Mouse (Mus musculus) heart, postnatal 0 days (tissue): Measurements from ENCODE around the gene Kmt2a. TPM values are rescaled to one million over a fixed set of nuclear protein-coding genes. Genes with fewer than 3 reads are reported as not detected.

Experiments
- ATAC-seq: fragments of 200-750 bp; cut with Nextera tagmentation; 2 replicates; pipeline ENCODE4 v1.8.0; 2017; ENCODE audit warnings: low read depth, moderate number of reproducible peaks, moderate library complexity; ENCODE audit not compliant: insufficient read depth
- DNase-seq: peaks from one replicate; pipeline ENCODE4 v3.0.0-alpha.2; 2016; ENCODE audit warnings: low spot score
- H3K27ac ChIP-seq: fragments of 300-500 bp; sonication (generic); 2 replicates; pipeline ENCODE4 v1.5.1; 2014; ENCODE audit warnings: low read depth, mild to moderate bottlenecking
- H3K27me3 ChIP-seq: fragments of 300-500 bp; sonication (generic); 2 replicates; pipeline ENCODE4 v1.6.1; 2014; ENCODE audit warnings: low read length, mixed read lengths; ENCODE audit not compliant: control insufficient read depth, insufficient read depth
- H3K36me3 ChIP-seq: fragments of 300-500 bp; sonication (generic); replicated peaks from 2 replicates; pipeline ENCODE4 v1.6.1; 2014; ENCODE audit warnings: low read length, mixed read lengths; ENCODE audit not compliant: control insufficient read depth, insufficient read depth
- H3K4me1 ChIP-seq: fragments of 300-500 bp; sonication (generic); 2 replicates; pipeline ENCODE4 v1.6.1; 2014; ENCODE audit warnings: antibody characterized with exemption; ENCODE audit not compliant: control insufficient read depth, insufficient read depth
- H3K4me2 ChIP-seq: fragments of 300-500 bp; sonication (generic); 2 replicates; pipeline ENCODE4 v1.6.1; 2014; ENCODE audit warnings: low read depth, mild to moderate bottlenecking, low read length, moderate library complexity
- H3K4me3 ChIP-seq: fragments of 300-500 bp; sonication (generic); 2 replicates; pipeline ENCODE4 v1.5.1; 2014; ENCODE audit warnings: low read depth, low read length
- H3K9ac ChIP-seq: fragments of 300-500 bp; sonication (generic); replicated peaks from 2 replicates; pipeline ENCODE4 v1.6.1; 2014; ENCODE audit warnings: low read depth, low read length, mixed read lengths
- H3K9me3 ChIP-seq: fragments of 300-500 bp; sonication (generic); replicated peaks from 2 replicates; pipeline ENCODE4 v1.6.1; 2016; ENCODE audit warnings: low read length; ENCODE audit not compliant: control insufficient read depth
- CTCF ChIP-seq: IDR thresholded peaks from 2 replicates; pipeline ENCODE4 v1.5.1; 2016; ENCODE audit warnings: antibody characterized with exemption, control low read depth, low read depth
- EP300 ChIP-seq: IDR thresholded peaks from 2 replicates; pipeline ENCODE4 v1.6.1; 2016; ENCODE audit warnings: antibody characterized with exemption, low read depth
- WGBS: fragments of 180-500 bp; shearing (Covaris S2); extraction: QIAGEN DNeasy Blood & Tissue Kit; methylation state at CpG from one replicate; pipeline ENCODE4 v1.1.7; 2014; 5-methylcytosine and 5-hydroxymethylcytosine counted together
- polyA plus RNA-seq: library from polyadenylated mRNA; unstranded; fragments of >200 nt; fragmentation: Nextera tagmentation; extraction: Ambion mirVana; gene quantifications from 2 replicates; pipeline ENCODE4 v1.2.1, GENCODE M21; 2015
- total RNA-seq: library from RNA; depleted of rRNA; stranded (reverse); fragments of >200 nt; gene quantifications from 2 replicates; pipeline ENCODE4 v1.2.3, GENCODE M21; 2014; ENCODE audit warnings: low replicate concordance

Gene Kmt2a
- total and polyA plus RNA-seq, 2 experiments from 2014 or later = 4.2 to 7.8 TPM

DNA sequence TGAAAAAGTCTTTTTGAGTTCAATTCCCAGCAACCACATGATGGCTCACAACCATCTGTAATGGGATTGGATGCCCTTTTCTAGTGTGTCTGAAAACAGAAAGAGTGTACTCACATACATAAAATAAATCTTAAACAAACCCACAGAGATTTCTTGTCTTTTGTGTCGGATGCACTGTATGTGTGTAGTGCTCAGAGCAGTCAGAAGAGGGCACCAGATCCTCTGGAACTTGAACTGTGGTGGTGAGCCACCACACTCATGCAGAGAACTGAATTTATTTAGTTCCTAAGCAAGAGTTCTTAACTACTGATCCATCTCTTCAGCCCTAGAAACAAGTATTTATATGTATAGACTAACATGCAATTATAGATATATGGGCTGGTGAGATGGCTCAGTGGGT, 35.1 kb upstream of the Kmt2a start:
- Histone ChIP-seq H3K27ac (no peak overlapping the region), H3K27me3 (no peaks in the 10 kb centered on the region), H3K4me1 (0 out of 2 replicates have a peak, but pooled peaks cover 10% of the 10 kb centered on the region), H3K4me3 (no peak overlapping the region), H3K9me3 (no peaks in the 10 kb centered on the region), H3K36me3 (peaks cover 20% of the 10 kb centered on the region), H3K9ac (no peak overlapping the region), H3K4me2 (no peak overlapping the region)
- TF ChIP-seq EP300 (no peak), CTCF (peak; percentile 52)
- no peak for ATAC-seq
- peak; percentile 39 for DNase-seq
- 47% methylated on average over 1 of the region's 1 CpGs for WGBS

DNA sequence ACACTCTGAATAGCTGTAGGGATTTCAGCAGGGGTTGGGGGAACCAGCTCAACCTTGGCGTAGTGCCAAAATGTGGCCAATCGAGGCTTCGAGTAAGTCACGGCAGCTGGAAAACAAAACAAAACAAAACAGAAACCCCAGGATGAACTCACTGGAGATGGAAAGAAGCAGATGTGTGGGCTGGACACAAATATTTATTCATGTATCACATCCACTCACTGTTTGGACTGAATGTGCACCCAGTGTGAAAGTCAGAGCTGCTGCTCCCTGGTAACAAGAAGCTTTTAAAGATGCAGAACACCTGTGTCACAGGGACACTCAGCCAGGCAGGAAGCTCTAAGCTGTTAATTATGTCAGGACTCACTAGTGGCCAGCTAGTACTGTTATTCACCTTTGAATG, 33.6 kb upstream of the Kmt2a start:
- Histone ChIP-seq H3K27me3 (no peaks in the 10 kb centered on the region), H3K9ac (no peak overlapping the region), H3K4me2 (no peak overlapping the region), H3K4me3 (no peak overlapping the region), H3K9me3 (no peaks in the 10 kb centered on the region), H3K4me1 (0 out of 2 replicates have a peak, but pooled peaks cover 10% of the 10 kb centered on the region), H3K27ac (no peak overlapping the region), H3K36me3 (peaks cover 32% of the 10 kb centered on the region)
- TF ChIP-seq CTCF = no peak
- ATAC-seq (no peak), DNase-seq (no peak)
- WGBS = 18% methylated on average over 4 of the region's 4 CpGs

DNA sequence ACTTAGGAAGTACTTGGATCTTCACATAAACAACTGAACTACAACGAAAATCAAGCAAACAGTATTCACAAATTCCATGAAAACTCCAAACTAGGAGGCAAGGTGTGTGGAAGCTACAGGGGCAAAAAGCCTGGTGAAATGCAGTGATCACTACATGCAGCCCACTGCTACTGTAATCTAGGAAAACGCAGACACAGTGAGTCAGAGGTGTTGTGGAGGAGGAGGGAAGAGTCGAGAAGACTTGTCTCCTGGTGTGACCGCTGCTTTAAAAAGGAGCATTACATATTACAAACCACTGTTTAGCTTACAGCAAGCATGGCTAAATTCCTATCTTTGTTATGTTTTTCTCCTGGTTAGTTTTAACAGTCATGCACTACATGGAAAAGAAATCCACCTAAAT, 30.3 kb upstream of the Kmt2a start:
- 89% methylated on average over 4 of the region's 4 CpGs for WGBS
- TF ChIP-seq CTCF (no peak), EP300 (no peak)
- no peak for ATAC-seq

DNA sequence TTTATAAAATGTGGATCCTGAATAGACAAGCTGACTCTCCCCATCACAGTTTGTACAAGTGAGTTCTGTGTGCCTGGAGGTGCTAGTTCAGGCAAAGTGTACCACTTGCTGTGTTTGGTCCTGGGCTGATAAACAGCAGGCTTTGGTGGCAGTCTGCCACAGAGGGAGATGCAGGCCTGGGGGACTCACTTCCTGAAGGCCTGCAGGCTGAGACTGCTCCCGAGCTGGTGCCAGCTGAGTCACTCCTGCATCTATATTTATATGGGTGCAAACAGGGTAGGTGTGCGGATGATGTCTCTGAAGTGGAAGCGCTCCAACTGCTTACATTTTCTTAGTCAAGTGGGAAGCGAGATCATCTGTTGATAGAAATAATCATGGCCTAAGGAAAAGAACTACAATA, 24.5 kb upstream of the Kmt2a start:
- peak overlapping the region; percentile 44 for H3K4me2 ChIP-seq
- peak overlapping the region; percentile 76 for H3K27ac ChIP-seq
- H3K4me3 ChIP-seq = peak overlapping the region; percentile 23

More for the DNA sequence above, 30.3 kb upstream of the Kmt2a start:
- no peak overlapping the region for H3K9ac ChIP-seq
- peaks cover 32% of the 10 kb centered on the region for H3K36me3 ChIP-seq
- H3K4me1 ChIP-seq = peaks cover 8% of the 10 kb centered on the region; the same call in 1 of the 2 replicates
- no peak for DNase-seq
- H3K9me3 ChIP-seq = no peaks in the 10 kb centered on the region
- H3K27ac ChIP-seq = no peak overlapping the region
- H3K4me2 ChIP-seq = no peak overlapping the region
- H3K27me3 ChIP-seq = no peaks in the 10 kb centered on the region
- H3K4me3 ChIP-seq = no peak overlapping the region

DNA sequence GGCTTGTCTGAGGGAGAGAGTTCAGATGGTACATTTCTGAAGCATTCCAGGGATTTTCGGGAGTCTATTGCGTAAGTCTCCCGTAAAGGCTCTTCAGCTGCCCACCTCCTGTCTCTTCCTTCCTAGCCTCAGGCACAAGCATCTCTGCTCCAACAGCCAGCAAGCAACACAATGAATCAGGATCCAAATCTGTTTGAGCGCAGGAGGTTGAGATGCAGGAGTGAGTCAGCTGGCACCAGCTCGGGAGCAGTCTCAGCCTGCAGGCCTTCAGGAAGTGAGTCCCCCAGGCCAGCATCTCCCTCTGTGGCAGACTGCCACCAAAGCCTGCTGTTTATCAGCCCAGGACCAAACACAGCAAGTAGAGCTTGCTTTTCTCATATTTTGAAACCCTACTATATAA, 23.9 kb upstream of the Kmt2a start:
- peak; percentile 77 for ATAC-seq
- Histone ChIP-seq H3K27ac (peak overlapping the region; percentile 76), H3K36me3 (0 out of 2 replicates have a peak, but pooled peaks cover under 1% of the 10 kb centered on the region), H3K9ac (no peak overlapping the region), H3K27me3 (no peaks in the 10 kb centered on the region), H3K4me1 (peaks cover 24% of the 10 kb centered on the region), H3K4me2 (no peak overlapping the region), H3K4me3 (no peak overlapping the region), H3K9me3 (no peaks in the 10 kb centered on the region)
- 25% methylated on average over 5 of the region's 5 CpGs for WGBS
- peak; percentile 48 for DNase-seq
- TF ChIP-seq EP300 = no peak
- TF ChIP-seq CTCF = no peak

More for the DNA sequence above, 24.5 kb upstream of the Kmt2a start:
- TF ChIP-seq EP300 (peak; percentile 50; the same call in 1 of the 2 replicates), CTCF (0 out of 2 replicates have a peak, but pooled peaks have one; percentile 0)
- peaks cover 6% of the 10 kb centered on the region for H3K36me3 ChIP-seq
- WGBS = 9% methylated on average over 4 of the region's 4 CpGs
- H3K9ac ChIP-seq = no peak overlapping the region
- DNase-seq = peak; percentile 71
- no peaks in the 10 kb centered on the region for H3K27me3 ChIP-seq
- ATAC-seq = peak; percentile 92
- no peaks in the 10 kb centered on the region for H3K9me3 ChIP-seq
- peaks cover 24% of the 10 kb centered on the region for H3K4me1 ChIP-seq

DNA sequence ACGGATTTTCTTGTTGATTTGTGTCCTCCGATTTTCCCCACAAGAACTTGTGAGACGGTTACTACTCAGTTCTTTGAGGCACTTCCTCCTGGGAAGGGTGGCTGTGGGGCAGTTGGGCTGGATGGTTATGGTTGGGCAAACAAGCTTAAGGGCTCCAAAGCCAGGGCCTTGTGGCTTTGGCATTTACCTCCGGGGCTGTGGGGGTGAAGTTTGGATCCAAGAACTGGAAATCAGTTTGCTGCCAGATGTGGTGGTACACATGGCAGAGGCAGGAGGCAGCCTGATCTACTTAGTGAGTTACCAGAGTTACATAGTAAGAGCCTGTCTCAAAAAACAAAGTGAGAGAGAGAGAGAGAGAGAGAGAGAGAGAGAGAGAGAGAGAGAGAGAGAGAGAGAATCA, 22.8 kb upstream of the Kmt2a start:
- no peak overlapping the region for H3K27ac ChIP-seq
- WGBS = 75% methylated on average over 4 of the region's 4 CpGs

More for the DNA sequence above, 22.8 kb upstream of the Kmt2a start:
- no peak for TF ChIP-seq CTCF
- TF ChIP-seq EP300 = no peak
- DNase-seq = no peak
- no peaks in the 10 kb centered on the region for H3K27me3 ChIP-seq
- H3K4me2 ChIP-seq = no peak overlapping the region
- peaks cover 24% of the 10 kb centered on the region for H3K4me1 ChIP-seq
- no peaks in the 10 kb centered on the region for H3K9me3 ChIP-seq
- no peak overlapping the region for H3K4me3 ChIP-seq
- H3K9ac ChIP-seq = no peak overlapping the region
- no peak for ATAC-seq
- H3K36me3 ChIP-seq = no peaks in the 10 kb centered on the region
